Mouse (Mus musculus) natural killer cell, adult 2 months (primary cell): ENCODE measurements at regions not wholly inside any gene's neighbourhood (a gene's known extent, or its start where the extent isn't known, plus 50 kb on each side); places are given as distances from the start of the nearest gene placed in this dataset.

ENCODE experiments used
- DNase-seq, 2 experiments: peaks; one replicate each; pipeline ENCODE4 v3.0.0; 2022; ENCODE audit warnings: low spot score in 2 of 2

DNA sequence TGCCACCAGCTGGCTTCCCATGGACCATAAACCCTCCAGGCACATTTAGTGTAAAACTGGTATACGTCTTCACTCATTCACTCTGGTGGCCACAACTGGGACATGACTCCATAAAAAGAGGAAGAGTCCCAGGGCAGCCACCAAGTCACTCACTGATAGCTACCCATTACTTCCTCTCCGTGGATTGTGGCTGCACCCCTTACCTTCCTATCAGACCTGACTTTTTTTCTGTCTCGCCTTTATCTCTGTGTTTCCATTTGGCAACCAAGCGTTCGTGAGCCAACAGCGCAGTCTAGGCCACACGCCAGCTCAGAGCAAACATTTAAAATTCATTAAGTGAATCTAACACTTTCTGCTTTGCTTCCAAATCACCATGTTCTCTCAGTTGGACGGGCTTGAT is 53.9 kb upstream of the Slc44a1 start:
- DNase-seq: peak in 1 of 2 experiments; percentile 20

- peak; percentile 58 to 78 for DNase-seq
Measured at GRCm38 (mm10) chr4:53384761-53385160, 55.5 kb upstream of the Slc44a1 start.

DNA sequence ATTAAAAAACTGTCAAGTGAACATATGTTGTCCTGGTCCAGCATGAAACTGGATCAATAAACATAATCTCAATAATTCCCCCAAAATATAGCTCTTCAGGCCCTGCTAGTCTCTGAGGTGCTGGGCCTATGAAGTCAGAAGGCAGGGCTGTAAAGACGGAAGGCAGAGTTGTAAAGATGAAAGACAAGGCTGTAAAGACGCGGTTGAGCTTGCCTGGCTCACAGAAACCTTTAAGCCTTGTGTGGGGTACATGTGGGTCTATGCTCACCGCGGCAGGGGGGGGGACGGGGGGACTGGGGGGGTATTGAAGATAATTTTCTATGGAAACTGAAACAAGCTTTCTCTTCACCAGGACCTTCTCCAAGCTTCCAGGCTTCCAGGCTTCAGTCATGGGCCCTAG is 56.1 kb upstream of the Slc44a1 start:
- DNase-seq: no peak

DNA sequence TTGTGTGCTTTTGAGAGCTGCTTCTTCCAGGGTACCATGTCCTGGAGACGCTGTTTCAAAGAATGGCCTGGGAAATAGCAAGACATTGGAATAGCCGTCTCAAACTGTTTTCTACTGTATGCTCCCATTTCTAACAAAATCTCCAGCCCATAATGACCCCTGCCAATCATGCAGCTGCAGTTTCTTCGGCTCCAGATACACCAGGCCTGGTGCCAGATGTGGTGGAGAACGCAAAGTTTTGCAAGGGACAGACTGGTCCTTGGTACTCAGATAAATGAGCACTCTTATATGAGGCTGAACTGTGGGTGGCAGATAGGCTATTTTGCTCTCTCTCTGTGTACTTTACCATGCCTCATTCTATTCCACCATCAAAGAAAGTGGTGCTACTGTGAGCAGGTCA is 58.2 kb upstream of the Slc44a1 start:
- DNase-seq: no peak

- no peak for DNase-seq
Measured at GRCm38 (mm10) chr4:53379855-53380254, 60.4 kb upstream of the Slc44a1 start.

- no peak for DNase-seq
Measured at GRCm38 (mm10) chr4:53376995-53377394, 63.2 kb upstream of the Slc44a1 start.

GRCm38 (mm10) chr4:53356374-53356773 is 83.8 kb upstream of the Slc44a1 start:
- DNase-seq: no peak

DNA sequence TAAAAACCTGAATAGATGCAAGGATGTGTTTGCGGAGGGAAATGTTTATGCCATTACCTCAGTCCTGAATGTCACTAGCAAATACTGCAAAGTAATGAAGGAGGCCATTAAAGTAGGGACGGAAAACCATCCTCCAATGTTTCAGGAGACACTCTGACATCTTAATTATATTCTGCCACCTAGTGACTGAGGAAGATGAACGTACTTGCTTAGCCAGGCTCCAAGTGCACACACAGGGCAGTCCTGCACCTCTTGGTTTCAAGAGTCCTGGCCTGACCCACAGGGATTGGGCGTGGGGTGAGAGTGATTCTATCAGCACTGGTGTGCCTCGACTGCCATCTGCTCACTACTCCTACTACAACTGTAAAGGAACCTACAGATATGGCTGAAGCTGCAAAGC is 85.3 kb upstream of the Slc44a1 start:
- no peak for DNase-seq

DNA sequence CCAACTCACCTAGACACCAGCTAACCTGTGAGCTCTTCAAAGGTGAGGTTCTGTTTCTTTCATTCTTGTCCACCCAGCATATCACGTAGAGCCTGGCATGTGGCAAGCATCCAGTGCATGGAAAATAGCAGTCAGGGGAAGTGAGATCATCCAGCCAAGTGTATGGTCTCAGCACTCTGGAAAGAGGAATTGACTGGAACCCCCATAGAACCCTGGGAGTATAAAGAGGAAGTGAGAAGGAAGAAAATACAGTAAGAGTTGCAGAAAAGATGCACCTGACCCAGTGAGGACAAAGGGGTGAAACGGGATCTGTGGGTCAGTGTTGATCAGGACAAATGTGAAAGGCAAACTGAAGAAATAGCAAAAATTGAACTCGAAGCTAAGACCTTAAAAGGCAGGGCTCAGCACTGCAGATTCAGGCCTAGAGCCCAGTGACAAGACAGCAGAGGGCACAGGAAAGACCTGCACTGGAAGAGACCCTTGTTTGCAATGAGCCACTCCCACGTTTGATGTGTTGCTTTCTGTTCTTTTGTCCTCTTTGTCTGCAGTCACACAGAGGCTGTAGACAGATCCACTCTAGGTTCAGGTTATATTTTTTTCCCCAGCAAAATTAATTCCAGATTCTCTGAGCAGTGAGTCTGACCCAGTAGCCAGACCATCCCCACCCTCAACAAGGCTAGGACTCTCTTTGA is 86.7 kb upstream of the Slc44a1 start:
- no peak for DNase-seq

DNA sequence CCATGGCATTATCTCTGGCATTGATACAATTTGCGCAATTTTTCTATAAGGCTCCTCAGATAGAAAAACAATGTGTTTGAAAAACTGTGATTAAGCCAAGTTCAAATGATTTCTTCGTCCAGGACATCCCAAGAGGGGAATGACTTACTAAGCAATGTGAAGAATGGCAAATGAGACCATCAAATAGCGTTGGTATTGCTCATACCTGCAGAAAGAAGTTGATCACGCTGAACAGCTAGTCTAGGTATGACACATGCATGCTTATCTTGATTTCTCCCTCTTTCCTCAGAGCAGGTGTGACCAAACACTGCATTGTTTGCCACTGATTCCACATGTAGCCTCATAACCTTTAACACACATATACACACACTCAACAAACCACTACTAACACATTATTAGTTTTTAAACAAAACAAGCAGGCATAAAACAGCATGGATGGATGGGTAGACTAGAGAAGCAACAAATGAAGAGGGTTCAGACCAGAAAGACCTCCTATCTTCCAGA is 89.1 kb upstream of the Slc44a1 start:
- no peak for DNase-seq

DNA sequence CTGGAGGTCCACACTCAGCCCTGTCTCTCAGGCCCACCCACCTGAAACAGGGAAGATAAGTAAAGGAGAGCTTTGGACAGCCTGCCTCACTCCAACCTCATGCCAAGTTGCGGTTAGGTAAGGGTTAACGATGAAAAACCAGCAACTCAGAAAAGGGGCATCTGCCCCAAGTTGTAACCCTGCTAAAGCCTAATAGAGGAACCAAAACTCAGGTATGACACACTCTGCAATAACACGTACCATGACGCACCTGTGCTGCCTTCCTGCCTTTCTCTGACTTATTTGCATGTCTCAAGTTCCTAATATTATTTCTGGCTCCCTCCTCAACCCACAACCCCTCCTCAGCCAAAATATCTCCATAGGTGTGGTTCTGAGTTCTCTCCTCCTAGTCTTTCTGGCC is 94.9 kb upstream of the Slc44a1 start:
- peak in 1 of 2 experiments; percentile 69 for DNase-seq

GRCm38 (mm10) chr4:53344546-53344945 is 95.7 kb upstream of the Slc44a1 start:
- DNase-seq: no peak

- DNase-seq: no peak
Measured at GRCm38 (mm10) chr4:53341181-53341580, 99.0 kb upstream of the Slc44a1 start.

GRCm38 (mm10) chr4:53340021-53340667 is 100.1 kb upstream of the Slc44a1 start:
- DNase-seq: no peak

GRCm38 (mm10) chr4:53339125-53340020 is 100.8 kb upstream of the Slc44a1 start:
- DNase-seq: no peak

- no peak for DNase-seq
Measured at GRCm38 (mm10) chr4:53338479-53338878, 101.7 kb upstream of the Slc44a1 start.

- no peak for DNase-seq
Measured at GRCm38 (mm10) chr4:53337784-53338183, 102.4 kb upstream of the Slc44a1 start.

DNA sequence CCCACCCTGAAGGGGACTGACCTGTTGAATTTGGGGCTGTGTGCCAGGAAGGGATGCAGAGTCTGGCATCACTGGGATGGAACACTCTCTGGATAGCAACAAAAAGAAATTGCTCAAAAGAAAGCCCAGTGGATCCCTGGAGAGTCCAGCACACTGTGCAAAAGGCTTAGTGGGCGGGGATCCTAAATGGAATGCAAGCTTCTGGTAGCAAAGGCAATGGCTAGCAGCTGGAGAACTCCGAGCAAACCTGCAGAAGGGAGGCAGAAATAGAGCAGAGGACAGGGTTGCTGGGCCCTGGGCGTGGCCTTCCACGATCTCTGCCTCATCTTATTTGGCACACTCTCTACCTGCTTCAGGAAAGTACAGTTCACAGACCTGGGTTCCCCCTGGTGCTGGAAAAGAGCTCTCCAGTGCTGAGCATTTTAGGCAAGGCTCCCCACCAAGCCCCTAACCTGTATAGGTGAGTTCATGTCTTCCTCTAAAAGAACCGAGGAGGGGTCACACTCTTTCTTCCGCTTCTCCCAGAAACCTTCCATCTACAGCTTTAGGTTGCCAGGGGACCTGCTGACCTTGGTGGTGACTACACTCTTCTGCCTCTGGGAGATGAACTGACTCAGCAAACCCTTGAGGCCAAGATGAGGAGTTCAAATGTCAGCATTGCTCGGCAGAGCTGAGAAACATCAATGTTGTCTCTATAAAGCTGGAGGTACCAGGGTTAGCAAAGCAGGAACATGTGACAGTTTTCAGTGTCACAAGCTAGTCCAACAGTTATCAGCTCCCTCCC is 112.6 kb upstream of the Slc44a1 start:
- DNase-seq: no peak

DNA sequence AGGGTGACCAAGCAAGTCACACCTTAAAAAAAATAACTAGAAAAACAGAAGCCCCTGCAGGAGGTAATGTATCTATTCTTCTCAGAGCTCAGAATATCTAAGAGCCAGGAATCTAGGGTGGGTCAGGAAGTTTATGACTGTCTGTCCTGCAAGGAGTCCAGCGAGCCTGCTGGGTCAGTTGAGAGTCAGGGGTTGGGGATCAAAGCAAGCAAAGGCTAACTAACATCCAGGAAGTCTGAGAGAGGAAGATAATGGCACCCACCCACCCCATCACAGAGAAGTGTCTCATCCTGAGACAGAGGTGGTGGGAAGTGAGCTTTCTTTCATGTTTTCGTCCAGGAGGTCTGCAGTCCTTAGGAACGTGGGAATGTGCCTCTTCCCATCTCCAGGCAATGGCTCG is 116.4 kb upstream of the Slc44a1 start:
- DNase-seq: no peak

DNA sequence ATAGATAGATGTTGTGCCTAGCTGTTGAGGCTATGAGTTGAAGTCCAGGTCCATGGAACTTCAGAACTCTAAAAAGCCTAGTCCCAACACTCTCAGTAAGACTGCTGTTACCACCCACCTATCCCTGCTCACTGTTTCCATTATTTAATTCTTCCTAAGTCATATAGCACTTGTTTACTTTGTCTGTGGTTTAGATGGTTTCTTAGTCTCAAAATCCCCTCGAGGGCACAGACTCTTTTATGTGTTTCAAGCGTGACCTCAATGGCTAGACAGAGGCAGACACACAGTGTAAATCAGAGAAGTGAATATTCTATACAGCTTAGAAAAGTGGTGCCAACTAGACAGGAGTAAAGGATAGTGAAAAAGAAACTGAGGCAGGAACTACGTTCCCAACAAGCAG is 117.0 kb upstream of the Slc44a1 start:
- peak in 1 of 2 experiments; percentile 11 for DNase-seq

DNA sequence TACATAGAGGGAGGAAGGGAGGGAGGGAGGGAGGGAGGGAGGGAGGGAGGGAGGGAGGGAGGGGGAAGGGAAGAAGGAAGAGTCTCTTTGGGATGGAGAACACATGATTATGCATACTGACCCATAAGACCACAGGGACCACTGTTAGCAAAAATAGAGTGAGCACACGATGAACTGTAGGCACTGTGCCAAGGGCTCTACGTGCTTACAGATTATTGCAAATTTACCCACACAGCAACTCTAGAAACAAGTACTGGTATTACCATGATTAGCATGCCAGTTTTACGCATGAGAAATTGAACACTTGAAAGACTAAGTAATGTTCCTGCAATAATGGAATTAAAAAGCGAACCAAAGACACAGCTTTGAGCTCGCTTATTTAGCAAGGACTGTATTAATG is 117.7 kb upstream of the Slc44a1 start:
- DNase-seq: no peak
